Mouse (Mus musculus): ENCODE measurements at regions not wholly inside any gene's neighbourhood (a gene's known extent, or its start where the extent isn't known, plus 50 kb on each side); places are given as distances from the start of the nearest gene placed in this dataset.

DNA sequence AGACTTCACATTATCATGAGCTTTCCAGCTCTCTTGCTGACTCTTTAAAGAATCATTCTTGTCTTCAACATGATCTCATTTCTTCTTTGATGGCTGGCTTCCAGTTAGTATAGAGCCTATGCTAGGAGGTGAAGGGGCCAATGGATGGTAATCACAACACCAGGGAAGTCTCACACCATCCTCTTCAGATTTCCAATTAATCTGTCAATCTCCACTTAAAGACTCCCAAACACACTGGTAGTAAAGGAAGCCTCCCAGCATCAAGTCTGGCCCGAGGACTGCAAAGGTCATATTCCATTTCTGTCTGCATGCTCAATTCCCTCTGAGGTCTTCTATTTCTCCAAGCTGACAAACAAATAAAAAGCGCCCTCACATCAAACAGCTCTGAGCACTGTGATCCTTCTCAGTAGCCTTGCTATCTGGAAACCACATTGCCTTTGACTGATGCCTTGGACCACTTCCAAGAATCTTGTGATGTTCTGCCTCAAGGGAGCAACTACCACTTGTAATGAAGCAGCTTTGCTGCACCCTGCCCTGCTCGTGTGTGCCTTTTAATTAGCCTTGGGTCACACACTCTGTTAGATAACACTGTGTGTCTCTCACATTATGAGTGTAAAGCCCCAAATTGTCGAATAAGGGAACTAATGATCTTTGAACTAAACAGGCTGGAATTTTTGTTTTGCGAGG lies 629.0 kb upstream of the Cdh10 start:
- peak; percentile 4 for DNase-seq

DNA sequence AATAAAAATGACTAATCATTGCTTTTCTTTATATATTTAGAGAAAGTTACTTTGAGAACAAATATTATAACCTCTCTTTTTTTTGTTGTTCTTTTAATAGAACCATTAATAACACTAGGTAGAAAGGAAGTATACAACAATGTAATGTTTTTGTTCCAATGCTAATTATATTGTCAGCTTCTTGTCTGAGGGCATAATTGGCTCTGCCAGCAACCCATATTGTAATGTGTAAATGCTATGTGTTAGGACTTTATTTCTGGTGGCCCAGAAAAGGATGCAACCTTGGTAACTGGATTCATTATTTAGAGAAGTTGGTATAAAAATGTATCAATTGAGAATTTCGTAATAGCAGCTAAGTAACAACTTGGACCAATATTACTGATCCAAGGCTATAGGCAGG lies 628.3 kb upstream of the Cdh10 start:
- no peak for DNase-seq

GRCm38 (mm10) chr15:18211102-18211501 lies 607.6 kb upstream of the Cdh10 start:
- no peak for DNase-seq

DNA sequence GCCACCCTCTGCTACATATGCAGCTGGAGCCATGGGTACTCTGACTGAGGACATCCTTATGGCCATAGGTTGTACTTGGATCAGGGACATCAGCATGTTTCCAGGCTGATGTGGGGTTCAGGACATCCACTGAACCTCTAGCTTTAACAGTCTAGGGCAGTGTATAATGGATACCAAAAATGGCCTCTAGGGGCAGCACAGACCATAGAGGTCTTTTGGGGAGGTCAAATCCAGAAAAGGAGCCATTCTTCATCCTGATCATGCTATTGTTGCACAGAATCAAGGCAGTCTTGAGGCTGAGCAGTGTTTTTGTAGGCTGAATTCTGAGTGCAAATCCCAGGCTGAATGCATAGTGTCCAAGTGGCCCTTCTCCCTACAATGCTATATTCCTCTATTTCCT lies 598.8 kb upstream of the Cdh10 start:
- peak; percentile 3 for DNase-seq
